Mouse (Mus musculus): ENCODE measurements around the gene Rrp8.

DNA sequence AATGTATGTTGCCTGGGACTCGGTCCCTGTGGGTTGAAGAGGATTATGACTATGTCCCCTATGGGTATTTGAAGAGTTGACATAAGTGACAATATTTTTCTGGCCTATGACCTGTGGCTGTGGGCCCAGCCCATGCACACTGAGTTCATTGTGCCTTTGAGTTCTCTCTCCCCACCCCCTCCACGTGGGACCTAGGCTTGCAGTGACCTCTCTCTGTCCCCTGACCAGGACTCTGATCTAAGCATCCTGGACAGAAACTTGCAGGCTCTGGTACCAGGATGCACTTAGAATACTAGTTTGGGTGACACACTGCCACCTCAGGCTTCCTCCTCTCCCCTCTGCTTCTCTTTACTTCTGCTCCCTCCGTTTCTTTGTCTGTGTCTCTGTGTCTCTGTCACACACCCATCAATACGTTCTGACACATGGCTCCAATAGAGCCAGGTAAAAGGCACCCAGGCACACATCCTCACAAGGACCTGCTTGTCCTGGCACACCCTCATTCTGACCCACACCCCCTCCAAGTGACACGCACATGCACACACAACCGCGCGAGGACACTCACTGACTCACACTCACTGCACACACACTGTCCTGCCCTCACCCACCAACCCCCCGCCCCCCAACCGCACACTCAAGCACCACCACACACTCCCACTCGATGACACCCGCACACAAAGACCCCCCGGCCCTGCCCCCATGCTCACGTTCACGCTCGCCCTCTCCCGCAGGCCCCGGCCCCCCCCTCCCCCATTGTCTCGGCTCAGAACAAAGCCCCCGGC lies 49.5 kb upstream of the Rrp8 start:
- no peak for TF ChIP-seq CTCF (IDR thresholded peaks at IDR 0.05; ENCODE audit: borderline replicate concordance, extremely low read depth, insufficient read depth, insufficient read length)
- TF ChIP-seq POLR2A (IDR thresholded peaks at IDR 0.05; ENCODE audit: borderline replicate concordance, extremely low read depth, insufficient read depth, insufficient read length, poor library complexity, severe bottlenecking): no peak
